Mouse (Mus musculus) heart, embryonic 13.5 days (tissue): ENCODE measurements around the gene Rc3h2. TPM values are rescaled to one million over a fixed set of nuclear protein-coding genes. Genes with fewer than 3 reads are reported as not detected.

Source experiments
- ATAC-seq: fragments of 200-750 bp; cut with Nextera tagmentation; 2 replicates; pipeline ENCODE4 v1.8.0; 2017; ENCODE audit warnings: moderate TSS enrichment; ENCODE audit not compliant: insufficient number of reproducible peaks, low FRiP score, low TSS enrichment; ENCODE audit errors: extremely low read depth
- H3K27ac ChIP-seq: fragments of 300-500 bp; sonication (generic); replicated peaks from 2 replicates; pipeline ENCODE4 v1.5.1; 2015; ENCODE audit warnings: moderate library complexity, mild to moderate bottlenecking, inconsistent platforms
- H3K27me3 ChIP-seq: fragments of 300-500 bp; sonication (generic); replicated peaks from 2 replicates; pipeline ENCODE4 v1.6.1; 2015; ENCODE audit warnings: mild to moderate bottlenecking, inconsistent platforms
- H3K36me3 ChIP-seq: fragments of 300-500 bp; sonication (generic); 2 replicates; pipeline ENCODE4 v1.6.1; 2015; ENCODE audit warnings: mild to moderate bottlenecking, inconsistent platforms
- H3K4me1 ChIP-seq: fragments of 300-500 bp; sonication (generic); 2 replicates; pipeline ENCODE4 v1.6.1; 2015; ENCODE audit warnings: inconsistent platforms
- H3K4me2 ChIP-seq: fragments of 300-500 bp; sonication (generic); 2 replicates; pipeline ENCODE4 v1.6.1; 2015; ENCODE audit warnings: inconsistent platforms, mild to moderate bottlenecking, moderate library complexity
- H3K4me3 ChIP-seq: fragments of 300-500 bp; sonication (generic); 2 replicates; pipeline ENCODE4 v1.5.1; 2015; ENCODE audit warnings: moderate library complexity, mild to moderate bottlenecking, inconsistent platforms
- H3K9ac ChIP-seq: fragments of 300-500 bp; sonication (generic); 2 replicates; pipeline ENCODE4 v1.6.1; 2015; ENCODE audit warnings: inconsistent platforms, mild to moderate bottlenecking, moderate library complexity
- H3K9me3 ChIP-seq: fragments of 300-500 bp; sonication (generic); 2 replicates; pipeline ENCODE4 v1.6.1; 2016; ENCODE audit warnings: inconsistent platforms
- WGBS: fragments of 180-500 bp; shearing (Covaris S2); methylation state at CpG from one replicate; pipeline ENCODE4 v1.1.7; 2015; ENCODE audit warnings: mixed read lengths; 5-methylcytosine and 5-hydroxymethylcytosine counted together
- polyA plus RNA-seq: library from polyadenylated mRNA; unstranded; fragments of >200 nt; fragmentation: Nextera tagmentation; extraction: Ambion mirVana; gene quantifications from 2 replicates; pipeline ENCODE4 v1.2.1, GENCODE M21; 2015

Rc3h2 gene
- polyA plus RNA-seq, 1 experiment from 2014 or later = 9.0 TPM

DNA sequence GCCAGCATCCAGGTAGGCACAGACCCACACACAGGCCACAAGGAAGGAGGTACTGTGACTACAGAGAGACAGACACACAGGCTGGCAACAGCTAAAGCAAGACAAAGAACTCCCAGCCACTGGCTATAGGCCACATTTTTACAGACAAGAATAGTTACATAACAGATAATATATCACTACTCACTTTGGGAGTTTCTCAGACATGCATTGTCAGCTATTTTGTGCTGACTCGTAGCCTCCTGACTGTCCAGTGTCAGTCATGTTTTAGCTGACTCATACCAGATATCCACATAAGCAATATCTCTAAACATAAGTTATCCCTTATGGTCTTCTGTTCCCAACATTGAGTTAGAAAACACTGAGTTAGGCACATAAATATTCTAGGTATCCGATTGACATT, 89.4 kb downstream of the Rc3h2 start:
- Histone ChIP-seq H3K4me3 (no peak overlapping the region), H3K27ac (no peak overlapping the region), H3K9me3 (no peaks in the 10 kb centered on the region), H3K4me2 (no peak overlapping the region), H3K4me1 (no peaks in the 10 kb centered on the region), H3K36me3 (no peaks in the 10 kb centered on the region), H3K9ac (no peak overlapping the region), H3K27me3 (no peaks in the 10 kb centered on the region)
- ATAC-seq = no peak
- 59% methylated on average over 2 of the region's 2 CpGs for WGBS

DNA sequence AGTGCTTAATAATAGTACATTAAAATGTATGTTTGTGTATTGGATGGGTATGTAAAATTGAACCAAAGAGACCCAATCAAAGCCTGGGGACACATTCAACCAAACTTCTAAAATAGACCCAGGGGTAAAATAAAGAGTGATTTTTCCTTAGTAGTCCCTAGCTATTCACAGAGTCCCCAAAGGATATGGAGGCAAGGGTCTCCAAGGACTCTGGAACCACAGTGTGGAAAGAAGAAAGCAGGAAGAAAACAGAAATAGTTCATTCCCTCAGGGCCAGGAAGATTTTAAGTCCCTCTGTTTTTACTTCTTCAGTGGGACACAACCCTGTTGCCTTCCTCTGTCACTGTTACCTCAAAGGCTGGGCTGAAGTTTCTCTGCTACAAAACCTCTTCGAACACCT, 96.5 kb downstream of the Rc3h2 start, which contains the start of gene Olfr368:
Olfr368 (plus strand) TSS at position 301 of the 400 bp plus-strand sequence.
- no peak within 1 kb of the TSS for H3K4me2 ChIP-seq
- H3K27me3 ChIP-seq = no peaks in the 10 kb centered on the region
- 59% methylated on average over 1 of the region's 1 CpGs for WGBS

More for the DNA sequence above, 96.5 kb downstream of the Rc3h2 start, which contains the start of gene Olfr368:
- Histone ChIP-seq H3K4me1 (no peaks in the 10 kb centered on the region), H3K4me3 (no peak within 1 kb of the TSS), H3K36me3 (no peaks in the 10 kb centered on the region), H3K9ac (no peak within 1 kb of the TSS), H3K27ac (no peak within 1 kb of the TSS), H3K9me3 (no peaks in the 10 kb centered on the region)
- no peak for ATAC-seq

Other genes starting within 250 kb of the Rc3h2 start
- not detected in 2 replicates for gene Olfr365, start 234.7 kb downstream of the Rc3h2 start, polyA plus RNA-seq
- not detected in 2 replicates for gene Olfr366, start 211.3 kb downstream of the Rc3h2 start, polyA plus RNA-seq
- gene Olfr368, start 96.4 kb downstream of the Rc3h2 start, polyA plus RNA-seq = not detected in 2 replicates
- gene Pdcl, start 63.6 kb downstream of the Rc3h2 start, polyA plus RNA-seq = 29.7 and 33.4 TPM in 2 replicates
- gene Zbtb26, start 20.2 kb upstream of the Rc3h2 start, polyA plus RNA-seq = 3.9 and 4.3 TPM in 2 replicates
- gene Zbtb6, start 20.3 kb upstream of the Rc3h2 start, polyA plus RNA-seq = 3.9 and 4.0 TPM in 2 replicates
- gene Rabgap1, start 20.4 kb upstream of the Rc3h2 start, polyA plus RNA-seq = 25.8 and 26.1 TPM in 2 replicates
- 0.64 and 0.78 TPM in 2 replicates for gene Gpr21, start 93.4 kb upstream of the Rc3h2 start, polyA plus RNA-seq